Mouse (Mus musculus) megakaryocyte, embryonic 14.5 days (primary cell): ENCODE measurements around the gene Mpi.

Source experiments
- FLI1 ChIP-seq: IDR thresholded peaks from 2 replicates; pipeline ENCODE4 v1.6.1; 2012; ENCODE audit warnings: low read length, inconsistent platforms, mixed read lengths
- GATA1 ChIP-seq: IDR thresholded peaks from 3 replicates; pipeline ENCODE4 v1.6.1; 2012; ENCODE audit warnings: mixed read lengths, low read length, inconsistent platforms, borderline replicate concordance

DNA sequence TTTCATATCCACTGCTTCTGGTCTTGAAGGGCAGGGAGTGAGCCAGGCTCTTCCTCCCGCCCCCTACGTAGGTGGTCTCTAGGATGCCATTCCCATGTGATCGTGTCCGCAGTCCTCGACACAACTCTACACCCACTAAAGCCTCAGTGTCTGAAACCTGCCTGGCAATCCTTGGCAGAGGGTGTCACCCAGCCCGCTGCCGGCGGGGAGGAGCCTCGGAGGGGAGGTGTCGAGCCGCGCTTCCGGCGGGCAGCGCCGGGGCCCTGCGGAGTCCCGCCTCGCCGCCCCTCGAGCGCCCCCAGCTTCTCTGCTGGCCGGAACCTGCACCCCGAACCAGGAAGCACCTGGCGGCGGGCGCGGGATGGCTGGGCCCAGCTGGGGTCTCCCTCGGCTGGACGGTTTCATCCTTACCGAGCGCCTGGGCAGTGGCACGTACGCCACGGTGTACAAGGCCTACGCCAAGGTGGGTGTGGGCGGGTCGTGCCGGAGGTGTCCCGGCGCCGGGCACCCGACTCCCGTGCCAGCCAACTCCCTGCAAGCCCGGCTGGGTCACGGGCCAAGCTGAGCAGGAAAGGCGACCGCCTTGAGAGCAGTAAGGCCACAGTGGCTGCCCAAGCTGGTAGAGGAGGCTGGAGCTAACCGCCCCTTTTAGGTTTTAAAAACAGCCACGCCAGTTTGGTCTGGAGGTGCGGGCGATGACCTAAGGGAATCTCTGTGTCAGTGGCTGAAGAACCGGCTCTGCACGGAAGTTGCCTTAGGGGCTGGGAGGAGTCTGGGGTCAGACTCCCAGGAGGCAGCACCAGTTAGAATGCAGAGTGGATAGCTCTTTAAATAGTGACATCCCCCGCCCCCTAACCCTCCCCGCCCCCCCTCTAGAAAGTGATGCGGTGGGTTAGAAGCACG is 36.9 kb upstream of the Mpi start, which contains the start of gene Ulk3:
- TF ChIP-seq GATA1 (no peak), FLI1 (no peak)
